21 mouse cellular contexts compared by ENCODE assay signal in genomic region chr4:141400171-141400570, GRCm38 (mm10). TPM values are rescaled to one million over a fixed set of nuclear protein-coding genes. Genes with fewer than 3 reads are reported as not detected.
"Had no signal": no experiment of that assay in that cellular context is flagged by ENCODE, and none has a peak within 500 bp of the region (broad histone marks: within the 10 kb centered on the region; RNA-seq: fewer than 3 reads in every experiment).

No protein-coding gene starts in this region.

- H3K36me3 ChIP-seq: intestine, embryonic 15.5 days; limb, embryonic 12.5 days; limb, embryonic 15.5 days; lung, embryonic 15.5 days had no signal

- H3K9ac ChIP-seq: intestine, embryonic 15.5 days; limb, embryonic 12.5 days; limb, embryonic 15.5 days; liver, embryonic 14.5 days; liver, postnatal 0 days; lung, embryonic 15.5 days had no signal

- H3K9me3 ChIP-seq: intestine, embryonic 15.5 days; limb, embryonic 12.5 days; limb, embryonic 15.5 days; lung, embryonic 15.5 days had no signal

- H3K27ac ChIP-seq: intestine, embryonic 15.5 days; kidney, postnatal 0 days; limb, embryonic 12.5 days; limb, embryonic 15.5 days; liver, embryonic 14.5 days; lung, embryonic 15.5 days had no signal

- ATAC-seq: intestine, embryonic 15.5 days; liver, postnatal 0 days had no signal

- DNase-seq: left cerebral cortex, postnatal 4 days; liver, postnatal 0 days; lung, postnatal 10 days; lung, postnatal 4 days; midbrain, embryonic 14.5 days; thymus, adult 18-20 months; thymus, postnatal 36 days had no signal

- H3K4me2 ChIP-seq: intestine, embryonic 15.5 days; limb, embryonic 12.5 days; limb, embryonic 15.5 days; liver, embryonic 11.5 days; lung, embryonic 15.5 days; midbrain, embryonic 11.5 days had no signal

- H3K4me3 ChIP-seq: intestine, embryonic 15.5 days; limb, embryonic 12.5 days; limb, embryonic 15.5 days; lung, embryonic 15.5 days had no signal

- H3K27me3 ChIP-seq: limb, embryonic 15.5 days; lung, embryonic 15.5 days had no signal

RNA-seq across cellular contexts. Expression of gene Clcnka, which starts 1.6 kb away (rescaled TPM):
- polyA plus RNA-seq: liver, embryonic 14.5 days; liver, postnatal 0 days; midbrain, embryonic 11.5 days; neural tube, embryonic 11.5 days; small intestine, adult 2 months; urinary bladder, adult 2 months had no signal

RNA-seq across cellular contexts. Expression of gene Clcnkb, which starts 15.6 kb away (rescaled TPM):
- polyA plus RNA-seq: intestine, embryonic 15.5 days; limb, embryonic 12.5 days; limb, embryonic 15.5 days; liver, embryonic 11.5 days; liver, embryonic 14.5 days; liver, postnatal 0 days; lung, embryonic 15.5 days; midbrain, embryonic 11.5 days; midbrain, embryonic 14.5 days; neural tube, embryonic 11.5 days; neural tube, embryonic 14.5 days; small intestine, adult 2 months; stomach, embryonic 16.5 days had no signal

RNA-seq across cellular contexts. Expression of gene Hspb7, which starts 20.4 kb away (rescaled TPM):
- polyA plus RNA-seq: limb, embryonic 12.5 days; midbrain, embryonic 11.5 days; midbrain, embryonic 14.5 days; neural tube, embryonic 11.5 days had no signal

RNA-seq across cellular contexts. Expression of gene Srarp, which starts 35.7 kb away (rescaled TPM):
- polyA plus RNA-seq: intestine, embryonic 15.5 days; limb, embryonic 12.5 days; limb, embryonic 15.5 days; liver, embryonic 11.5 days; liver, embryonic 14.5 days; liver, postnatal 0 days; lung, embryonic 15.5 days; midbrain, embryonic 11.5 days; neural tube, embryonic 11.5 days; small intestine, adult 2 months; spleen, adult 2 months; stomach, embryonic 16.5 days had no signal
